Mouse (Mus musculus) brain, embryonic 14.5 days (tissue): ENCODE data around the gene Vps52.

ENCODE experiments used
- CTCF ChIP-seq: fragments of 200-500 bp; IDR thresholded peaks from 2 replicates; pipeline ENCODE4 v1.5.1; 2012; ENCODE audit warnings: inconsistent platforms, mild to moderate bottlenecking, moderate library complexity, borderline replicate concordance; ENCODE audit not compliant: insufficient read depth, insufficient read length; ENCODE audit errors: extremely low read depth
- POLR2A ChIP-seq: fragments of 200-500 bp; IDR thresholded peaks from 2 replicates; pipeline ENCODE4 v1.6.1; 2012; ENCODE audit warnings: mild to moderate bottlenecking, inconsistent platforms, borderline replicate concordance; ENCODE audit not compliant: poor library complexity, insufficient read depth, insufficient read length, severe bottlenecking; ENCODE audit errors: extremely low read depth

GRCm38 (mm10) chr17:33948090-33948904 is 7.3 kb upstream of the Vps52 start:
- TF ChIP-seq CTCF (no peak), POLR2A (no peak)
